Mouse (Mus musculus): ENCODE results near the gene Hk1. TPM values are rescaled to one million over a fixed set of nuclear protein-coding genes. Genes with fewer than 3 reads are reported as not detected.

Gene Hk1
- polyA plus RNA-seq, 1 experiment from 2014 or later, result 38.0 TPM

DNA sequence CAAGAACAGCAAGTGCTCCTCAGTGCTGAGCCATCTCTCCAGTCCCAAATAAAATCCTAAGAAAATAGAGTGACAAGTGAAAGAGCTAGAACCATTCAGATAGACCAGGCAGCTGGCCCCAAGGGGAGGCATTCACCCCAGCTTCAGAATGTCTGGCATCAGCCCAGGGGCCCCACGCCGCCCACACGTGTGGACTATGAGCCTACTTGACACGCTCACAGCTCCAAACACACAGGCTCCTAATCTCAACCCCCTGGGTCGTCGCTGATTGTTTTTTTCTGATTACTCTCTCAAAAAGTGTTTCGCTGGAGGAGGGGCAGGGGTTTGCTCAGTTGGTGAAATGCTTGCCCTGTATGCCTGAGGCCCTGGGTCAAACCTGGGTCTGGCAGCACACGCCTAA lies 63.2 kb downstream of the Hk1 start:
- ATAC-seq (ENCODE audit: insufficient number of reproducible peaks, insufficient read depth, low FRiP score, low TSS enrichment, low read depth), result no peak
- 80% methylated on average over 8 of the region's 8 CpGs for WGBS
- H3K4me3 ChIP-seq (replicated peaks), result no peak overlapping the region
- H3K27me3 ChIP-seq, result no peaks in the 10 kb centered on the region
- H3K36me3 ChIP-seq, result no peaks in the 10 kb centered on the region
- no peak overlapping the region for H3K27ac ChIP-seq
- H3K9me3 ChIP-seq, result no peaks in the 10 kb centered on the region
- H3K4me2 ChIP-seq, result no peak overlapping the region
- no peak overlapping the region for H3K9ac ChIP-seq (replicated peaks)
- H3K4me1 ChIP-seq (replicated peaks), result peaks cover 22% of the 10 kb centered on the region

GRCm38 (mm10) chr10:62313885-62314424 lies 65.8 kb downstream of the Hk1 start:
- no peak overlapping the region for H3K27ac ChIP-seq

GRCm38 (mm10) chr10:62313140-62313539 lies 66.6 kb downstream of the Hk1 start:
- Histone ChIP-seq H3K4me3 (replicated peaks) (no peak overlapping the region), H3K9me3 (no peaks in the 10 kb centered on the region), H3K36me3 (no peaks in the 10 kb centered on the region), H3K9ac (replicated peaks) (no peak overlapping the region), H3K4me2 (no peak overlapping the region), H3K4me1 (replicated peaks) (peaks cover 23% of the 10 kb centered on the region), H3K27me3 (no peaks in the 10 kb centered on the region), H3K27ac (no peak overlapping the region)
- 87% methylated on average over 10 of the region's 10 CpGs for WGBS
- no peak for ATAC-seq (ENCODE audit: insufficient number of reproducible peaks, insufficient read depth, low FRiP score, low TSS enrichment, low read depth)

More at GRCm38 (mm10) chr10:62313885-62314424, 65.8 kb downstream of the Hk1 start:
- WGBS, result 60% methylated on average over 15 of the region's 15 CpGs
- Histone ChIP-seq H3K9me3 (no peaks in the 10 kb centered on the region), H3K27me3 (no peaks in the 10 kb centered on the region), H3K4me3 (replicated peaks) (no peak overlapping the region), H3K36me3 (no peaks in the 10 kb centered on the region), H3K9ac (replicated peaks) (no peak overlapping the region), H3K4me2 (no peak overlapping the region), H3K4me1 (replicated peaks) (peaks cover 27% of the 10 kb centered on the region)
- no peak for ATAC-seq (ENCODE audit: insufficient number of reproducible peaks, insufficient read depth, low FRiP score, low TSS enrichment, low read depth)

GRCm38 (mm10) chr10:62311464-62311863 lies 68.2 kb downstream of the Hk1 start:
- ATAC-seq (ENCODE audit: insufficient number of reproducible peaks, insufficient read depth, low FRiP score, low TSS enrichment, low read depth), result no peak
- no peaks in the 10 kb centered on the region for H3K36me3 ChIP-seq
- peaks cover 27% of the 10 kb centered on the region for H3K4me1 ChIP-seq (replicated peaks)
- H3K4me2 ChIP-seq, result no peak overlapping the region
- H3K27ac ChIP-seq, result no peak overlapping the region
- H3K9me3 ChIP-seq, result no peaks in the 10 kb centered on the region
- H3K27me3 ChIP-seq, result no peaks in the 10 kb centered on the region
- WGBS, result 18% methylated on average over 6 of the region's 6 CpGs
- H3K9ac ChIP-seq (replicated peaks), result no peak overlapping the region
- H3K4me3 ChIP-seq (replicated peaks), result no peak overlapping the region

- H3K27me3 ChIP-seq, result no peaks in the 10 kb centered on the region
- H3K4me1 ChIP-seq (replicated peaks), result peaks cover 27% of the 10 kb centered on the region
- no peak overlapping the region for H3K4me2 ChIP-seq
- H3K36me3 ChIP-seq, result no peaks in the 10 kb centered on the region
- no peaks in the 10 kb centered on the region for H3K9me3 ChIP-seq
- 72% methylated on average over 10 of the region's 10 CpGs for WGBS
- no peak for ATAC-seq (ENCODE audit: insufficient number of reproducible peaks, insufficient read depth, low FRiP score, low TSS enrichment, low read depth)
- H3K27ac ChIP-seq, result 0 out of 2 replicates have a peak overlapping the region, but pooled peaks have one; percentile 23
- no peak overlapping the region for H3K4me3 ChIP-seq (replicated peaks)
- H3K9ac ChIP-seq (replicated peaks), result no peak overlapping the region
Observed at GRCm38 (mm10) chr10:62310259-62311039, 69.3 kb downstream of the Hk1 start.

DNA sequence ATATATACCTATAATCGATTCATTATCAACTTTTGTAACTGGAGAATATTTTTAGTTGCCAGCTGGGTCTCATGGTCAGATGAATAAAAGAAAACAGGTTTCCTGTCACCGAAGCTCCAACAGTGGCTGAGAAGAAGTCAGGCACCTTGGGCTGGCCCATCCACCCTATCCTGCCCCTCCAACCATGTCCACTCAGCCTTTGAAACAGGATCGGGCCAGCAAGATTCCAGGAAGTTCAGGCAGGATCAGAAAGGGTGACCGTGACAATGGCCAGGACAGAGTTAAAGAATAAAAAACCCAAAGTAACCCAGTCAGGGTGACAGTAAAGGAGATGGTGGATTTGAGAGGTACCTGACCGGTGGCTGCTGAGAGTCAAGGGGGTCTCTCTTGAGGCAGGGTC lies 70.1 kb downstream of the Hk1 start:
- Histone ChIP-seq H3K9me3 (no peaks in the 10 kb centered on the region), H3K27ac (no peak overlapping the region), H3K27me3 (no peaks in the 10 kb centered on the region), H3K4me2 (no peak overlapping the region), H3K36me3 (0 out of 2 replicates have a peak, but pooled peaks cover 1% of the 10 kb centered on the region), H3K4me1 (replicated peaks) (peaks cover 24% of the 10 kb centered on the region), H3K4me3 (replicated peaks) (no peak overlapping the region), H3K9ac (replicated peaks) (no peak overlapping the region)
- ATAC-seq (ENCODE audit: insufficient number of reproducible peaks, insufficient read depth, low FRiP score, low TSS enrichment, low read depth), result no peak
- WGBS, result 79% methylated on average over 5 of the region's 5 CpGs

- H3K9ac ChIP-seq (replicated peaks), result no peak overlapping the region
- H3K9me3 ChIP-seq, result no peaks in the 10 kb centered on the region
- H3K4me3 ChIP-seq (replicated peaks), result no peak overlapping the region
- WGBS, result 26% methylated on average over 11 of the region's 11 CpGs
- H3K27me3 ChIP-seq, result no peaks in the 10 kb centered on the region
- no peak for ATAC-seq (ENCODE audit: insufficient number of reproducible peaks, insufficient read depth, low FRiP score, low TSS enrichment, low read depth)
- H3K4me2 ChIP-seq, result no peak overlapping the region
- H3K27ac ChIP-seq, result no peak overlapping the region
- peaks cover 18% of the 10 kb centered on the region for H3K4me1 ChIP-seq (replicated peaks)
- H3K36me3 ChIP-seq, result peaks cover 7% of the 10 kb centered on the region; the same call in 1 of the 2 replicates
Observed at GRCm38 (mm10) chr10:62308896-62309491, 70.7 kb downstream of the Hk1 start.

- 25% methylated on average over 3 of the region's 3 CpGs for WGBS
- H3K27ac ChIP-seq, result no peak overlapping the region
- H3K27me3 ChIP-seq, result no peaks in the 10 kb centered on the region
- ATAC-seq (ENCODE audit: insufficient number of reproducible peaks, insufficient read depth, low FRiP score, low TSS enrichment, low read depth), result no peak
- peaks cover 10% of the 10 kb centered on the region for H3K4me1 ChIP-seq (replicated peaks)
- H3K9me3 ChIP-seq, result no peaks in the 10 kb centered on the region
- H3K36me3 ChIP-seq, result peaks cover 17% of the 10 kb centered on the region; the same call in 1 of the 2 replicates
- no peak overlapping the region for H3K9ac ChIP-seq (replicated peaks)
- no peak overlapping the region for H3K4me3 ChIP-seq (replicated peaks)
- H3K4me2 ChIP-seq, result no peak overlapping the region
Observed at GRCm38 (mm10) chr10:62306483-62306882, 73.2 kb downstream of the Hk1 start.

GRCm38 (mm10) chr10:62305090-62305489 lies 74.6 kb downstream of the Hk1 start:
- peaks cover 4% of the 10 kb centered on the region; the same call in 1 of the 2 replicates for H3K4me1 ChIP-seq (replicated peaks)
- H3K9ac ChIP-seq (replicated peaks), result no peak overlapping the region
- no peak overlapping the region for H3K4me2 ChIP-seq
- H3K9me3 ChIP-seq, result no peaks in the 10 kb centered on the region
- peaks cover 17% of the 10 kb centered on the region; the same call in 1 of the 2 replicates for H3K36me3 ChIP-seq
- no peak for ATAC-seq (ENCODE audit: insufficient number of reproducible peaks, insufficient read depth, low FRiP score, low TSS enrichment, low read depth)
- H3K27ac ChIP-seq, result no peak overlapping the region
- no peaks in the 10 kb centered on the region for H3K27me3 ChIP-seq
- 76% methylated on average over 6 of the region's 6 CpGs for WGBS
- no peak overlapping the region for H3K4me3 ChIP-seq (replicated peaks)

GRCm38 (mm10) chr10:62300006-62300827 lies 79.5 kb downstream of the Hk1 start:
- 0 out of 2 replicates have a peak, but pooled peaks cover 3% of the 10 kb centered on the region for H3K4me1 ChIP-seq (replicated peaks)
- no peaks in the 10 kb centered on the region for H3K9me3 ChIP-seq
- H3K36me3 ChIP-seq, result peaks cover 27% of the 10 kb centered on the region
- no peaks in the 10 kb centered on the region for H3K27me3 ChIP-seq
- no peak for ATAC-seq (ENCODE audit: insufficient number of reproducible peaks, insufficient read depth, low FRiP score, low TSS enrichment, low read depth)
- H3K4me3 ChIP-seq (replicated peaks), result no peak overlapping the region
- H3K4me2 ChIP-seq, result no peak overlapping the region
- no peak overlapping the region for H3K27ac ChIP-seq
- no peak overlapping the region for H3K9ac ChIP-seq (replicated peaks)
- 86% methylated on average over 23 of the region's 23 CpGs for WGBS
